Mouse (Mus musculus): ENCODE results near the gene Gapdhs. TPM values are rescaled to one million over a fixed set of nuclear protein-coding genes. Genes with fewer than 3 reads are reported as not detected.
"Not testable (repeated sequence)": the region's sequence is repeated elsewhere in the genome, so short reads cannot be mapped to it uniquely, and the experiment has no call there.

Gene Gapdhs
- polyA plus RNA-seq, 1 experiment from 2014 or later, result 1.1 TPM

DNA sequence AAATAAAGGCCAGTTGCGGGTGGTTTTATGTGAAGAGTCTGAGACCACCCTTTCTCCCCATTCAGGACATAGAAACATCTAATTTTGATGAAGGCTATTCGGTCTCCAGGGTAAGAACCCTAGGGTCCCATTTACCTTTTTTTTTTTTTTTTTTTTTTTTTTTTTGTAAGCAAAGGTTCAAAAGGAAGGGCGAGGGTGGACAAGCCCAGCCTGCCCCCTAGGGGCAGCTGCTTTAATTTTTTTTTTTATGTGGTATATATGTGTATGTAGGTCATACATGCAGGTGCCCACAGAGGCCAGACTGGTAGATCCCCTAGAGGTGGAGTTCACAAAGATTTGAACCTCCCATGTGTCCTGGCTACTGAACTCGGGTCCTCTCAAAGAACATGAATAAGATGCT, 22.9 kb upstream of the Gapdhs start:
- WGBS, result 88% methylated on average over 4 of the region's 4 CpGs

GRCm38 (mm10) chr7:30765173-30765572, 21.7 kb upstream of the Gapdhs start:
- Histone ChIP-seq H3K4me3 (no peak overlapping the region), H3K9me3 (no peaks in the 10 kb centered on the region), H3K4me1 (no peaks in the 10 kb centered on the region), H3K4me2 (replicated peaks) (no peak overlapping the region), H3K27ac (replicated peaks) (no peak overlapping the region), H3K36me3 (no peaks in the 10 kb centered on the region), H3K27me3 (no peaks in the 10 kb centered on the region), H3K9ac (replicated peaks) (no peak overlapping the region)
- ATAC-seq (replicated peaks), result no peak
- 32% methylated on average over 11 of the region's 11 CpGs for WGBS

More for the DNA sequence above, 22.9 kb upstream of the Gapdhs start:
- no peaks in the 10 kb centered on the region for H3K9me3 ChIP-seq
- H3K4me2 ChIP-seq (replicated peaks), result no peak overlapping the region
- H3K27me3 ChIP-seq, result no peaks in the 10 kb centered on the region
- no peaks in the 10 kb centered on the region for H3K4me1 ChIP-seq
- no peak overlapping the region for H3K9ac ChIP-seq (replicated peaks)
- H3K36me3 ChIP-seq, result no peaks in the 10 kb centered on the region
- H3K4me3 ChIP-seq, result no peak overlapping the region
- H3K27ac ChIP-seq (replicated peaks), result no peak overlapping the region
- ATAC-seq (replicated peaks), result no peak

GRCm38 (mm10) chr7:30763456-30763855, 20.0 kb upstream of the Gapdhs start, which contains the start of gene Dmkn:
TSS of gene Dmkn (plus strand) at chr7:30763756.
- H3K36me3 ChIP-seq, result no peaks in the 10 kb centered on the region
- 38% methylated on average over 5 of the region's 5 CpGs for whole genome bisulfite sequencing
- no peak within 1 kb of the TSS for H3K27ac ChIP-seq (replicated peaks)
- no peak for ATAC-seq (replicated peaks)
- no peak within 1 kb of the TSS for H3K4me2 ChIP-seq (replicated peaks)
- H3K27me3 ChIP-seq, result no peaks in the 10 kb centered on the region
- H3K4me1 ChIP-seq, result no peaks in the 10 kb centered on the region
- no peak within 1 kb of the TSS for H3K9ac ChIP-seq (replicated peaks)
- H3K4me3 ChIP-seq, result no peak within 1 kb of the TSS
- no peaks in the 10 kb centered on the region for H3K9me3 ChIP-seq

DNA sequence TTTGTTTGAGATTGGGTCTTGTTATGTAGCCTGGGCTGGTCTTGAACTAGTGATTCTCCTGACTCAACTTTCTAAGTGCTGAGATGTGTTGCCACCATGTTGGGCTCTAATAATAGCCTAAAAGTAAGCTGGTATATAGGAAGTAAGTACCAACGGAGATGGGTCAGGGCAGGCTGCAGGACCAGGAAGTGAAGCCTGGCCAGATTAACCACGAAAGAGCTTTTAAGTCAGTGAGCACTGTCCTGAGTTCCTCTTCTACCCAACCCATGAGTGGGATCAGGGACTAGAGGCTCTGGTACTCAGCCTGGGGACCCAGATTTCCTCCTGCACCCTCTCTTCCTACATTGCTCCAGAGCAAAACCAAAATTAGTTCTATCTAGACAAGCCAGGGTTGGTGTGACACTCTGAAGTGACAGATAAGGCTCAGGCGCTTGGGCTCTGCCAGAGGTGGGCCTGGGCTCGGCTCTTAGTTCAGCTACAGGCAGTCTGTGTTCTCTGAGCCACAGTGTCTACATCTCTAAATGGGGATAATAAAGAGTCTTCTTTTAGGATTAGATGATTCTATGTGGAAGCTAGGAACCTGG, 18.4 kb upstream of the Gapdhs start:
- Histone ChIP-seq H3K36me3 (no peaks in the 10 kb centered on the region), H3K4me3 (no peak overlapping the region), H3K4me2 (replicated peaks) (no peak overlapping the region), H3K27me3 (no peaks in the 10 kb centered on the region), H3K9ac (replicated peaks) (no peak overlapping the region), H3K9me3 (no peaks in the 10 kb centered on the region), H3K4me1 (no peaks in the 10 kb centered on the region), H3K27ac (replicated peaks) (no peak overlapping the region)
- no peak for ATAC-seq (replicated peaks)
- WGBS, result 85% methylated on average over 4 of the region's 4 CpGs

DNA sequence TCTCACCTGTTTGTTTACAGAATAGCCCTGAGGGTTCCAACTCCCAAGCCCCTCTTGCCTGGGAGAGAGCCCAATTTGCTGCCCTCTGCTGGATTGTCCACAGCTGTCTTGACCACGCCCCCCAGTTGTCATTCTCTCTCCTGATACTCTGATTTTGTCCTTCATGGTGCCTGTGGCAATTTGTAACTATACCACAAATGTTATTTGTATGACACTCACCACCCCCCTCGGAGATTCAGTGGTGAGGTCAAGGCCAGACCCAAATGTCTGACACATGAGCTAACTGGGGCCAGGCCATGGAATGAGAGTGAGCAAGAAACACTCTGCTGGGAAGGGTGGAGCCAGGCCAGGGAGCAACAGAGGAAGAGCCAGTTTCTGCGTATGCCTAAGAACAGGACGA, 15.4 kb upstream of the Gapdhs start:
- Histone ChIP-seq H3K27ac (replicated peaks) (no peak overlapping the region), H3K4me1 (no peaks in the 10 kb centered on the region), H3K4me2 (replicated peaks) (no peak overlapping the region), H3K4me3 (no peak overlapping the region), H3K9me3 (no peaks in the 10 kb centered on the region), H3K27me3 (no peaks in the 10 kb centered on the region), H3K9ac (replicated peaks) (no peak overlapping the region), H3K36me3 (peaks cover 21% of the 10 kb centered on the region)
- ATAC-seq (replicated peaks), result no peak
- WGBS, result 47% methylated on average over 4 of the region's 4 CpGs

- H3K27me3 ChIP-seq, result no peaks in the 10 kb centered on the region
- no peak overlapping the region for H3K4me3 ChIP-seq
- no peak overlapping the region for H3K9ac ChIP-seq (replicated peaks)
- no peak overlapping the region for H3K27ac ChIP-seq (replicated peaks)
- ATAC-seq (replicated peaks), result no peak
- peaks cover 21% of the 10 kb centered on the region for H3K36me3 ChIP-seq
- H3K4me1 ChIP-seq, result no peaks in the 10 kb centered on the region
- H3K4me2 ChIP-seq (replicated peaks), result no peak overlapping the region
- WGBS, result 71% methylated on average over 3 of the region's 3 CpGs
- H3K9me3 ChIP-seq, result no peaks in the 10 kb centered on the region
Measured at GRCm38 (mm10) chr7:30757001-30757400, 13.5 kb upstream of the Gapdhs start.

- no peaks in the 10 kb centered on the region for H3K4me1 ChIP-seq
- WGBS, result 85% methylated on average over 5 of the region's 5 CpGs
- H3K36me3 ChIP-seq, result peaks cover 16% of the 10 kb centered on the region
- no peak within 1 kb of the TSS for H3K4me2 ChIP-seq (replicated peaks)
- ATAC-seq (replicated peaks), result no peak
- H3K9me3 ChIP-seq, result no peaks in the 10 kb centered on the region
- H3K27ac ChIP-seq (replicated peaks), result no peak within 1 kb of the TSS
- no peak within 1 kb of the TSS for H3K4me3 ChIP-seq
- no peaks in the 10 kb centered on the region for H3K27me3 ChIP-seq
- no peak within 1 kb of the TSS for H3K9ac ChIP-seq (replicated peaks)
Measured at GRCm38 (mm10) chr7:30751086-30751669, 7.7 kb upstream of the Gapdhs start, which contains the start of gene Sbsn. TSS of gene Sbsn (plus strand) at chr7:30751471.

DNA sequence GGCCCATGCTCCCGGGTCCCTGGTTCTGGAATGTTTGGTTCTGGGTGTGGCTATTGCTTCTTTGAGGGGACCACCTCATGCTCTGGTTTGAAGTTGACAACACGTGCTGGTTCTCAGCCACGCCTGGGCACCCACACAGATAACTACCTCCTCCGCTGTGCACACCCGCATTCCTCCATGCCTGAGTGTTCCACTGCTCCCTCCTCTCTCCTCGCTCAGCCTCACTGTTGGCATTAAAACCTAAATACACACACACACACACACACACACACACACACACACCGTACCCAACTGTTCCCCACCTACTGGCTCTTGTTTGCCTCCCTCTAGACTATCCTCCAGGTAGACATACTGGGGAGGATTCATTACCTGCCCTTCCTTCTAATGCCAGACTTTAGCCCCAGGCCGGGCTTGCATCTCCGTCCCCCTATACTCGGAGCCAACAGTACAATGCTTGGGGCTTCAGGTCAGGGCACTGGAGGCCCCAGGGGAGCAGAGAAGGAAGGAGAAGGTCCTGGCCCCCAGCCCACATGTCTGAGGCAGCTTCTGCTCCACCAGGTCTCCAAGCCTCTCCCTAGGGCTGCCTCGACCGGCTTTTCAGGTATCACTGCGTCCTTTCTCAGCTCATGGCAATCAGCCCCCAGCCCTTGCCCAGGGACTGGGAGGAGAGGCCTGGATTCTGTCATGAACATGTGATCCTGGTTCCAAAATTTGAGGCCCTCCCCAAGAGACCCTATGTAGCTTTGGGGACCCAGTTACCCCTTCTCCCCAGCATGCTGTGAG, 6.5 kb upstream of the Gapdhs start:
- ATAC-seq (replicated peaks), result no peak
- Histone ChIP-seq H3K9ac (replicated peaks) (no peak overlapping the region), H3K4me2 (replicated peaks) (no peak overlapping the region), H3K9me3 (no peaks in the 10 kb centered on the region), H3K4me3 (no peak overlapping the region), H3K4me1 (no peaks in the 10 kb centered on the region), H3K36me3 (peaks cover 6% of the 10 kb centered on the region), H3K27me3 (no peaks in the 10 kb centered on the region), H3K27ac (replicated peaks) (no peak overlapping the region)
- 84% methylated on average over 13 of the region's 13 CpGs for WGBS

DNA sequence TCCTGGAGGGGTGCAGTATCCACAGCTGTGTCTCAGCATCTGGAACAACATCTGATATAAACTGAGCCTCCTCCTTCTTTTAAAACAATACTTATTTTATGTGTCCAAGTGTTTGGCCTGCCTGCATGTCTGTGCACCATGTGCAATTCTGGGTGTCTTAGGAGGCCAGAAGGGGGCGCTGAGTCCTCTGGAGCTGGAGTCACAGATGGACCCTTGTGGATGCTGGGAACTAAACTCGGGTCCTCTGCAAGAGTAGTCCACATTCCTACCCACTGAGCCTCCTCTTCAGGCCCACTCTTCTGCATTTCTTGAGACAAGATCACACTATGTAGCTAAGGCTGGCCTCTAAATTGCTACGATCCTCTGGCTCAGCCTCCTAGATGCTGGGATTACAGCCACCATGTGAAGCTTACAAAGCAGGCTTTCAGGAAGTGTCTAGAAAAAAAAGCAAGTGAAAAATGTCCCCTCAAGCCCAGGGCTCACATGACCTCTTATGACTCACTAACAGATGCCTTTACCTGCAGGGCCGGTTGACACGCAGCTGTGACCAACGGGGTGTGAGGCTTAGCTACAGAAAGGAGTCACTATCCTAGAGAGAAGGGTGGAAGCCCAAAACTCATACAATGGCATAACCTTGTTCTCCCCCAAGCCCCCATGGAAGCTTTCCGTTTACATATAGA, 4.2 kb upstream of the Gapdhs start:
- ATAC-seq (replicated peaks), result no peak
- 86% methylated on average over 7 of the region's 7 CpGs for WGBS

GRCm38 (mm10) chr7:30744022-30744598, 629 bp upstream of the Gapdhs start:
- H3K9ac ChIP-seq (replicated peaks), result no peak overlapping the region
- no peak overlapping the region for H3K27ac ChIP-seq (replicated peaks)
- no peak overlapping the region for H3K4me2 ChIP-seq (replicated peaks)
- no peak for ATAC-seq (replicated peaks)
- H3K36me3 ChIP-seq, result no peaks in the 10 kb centered on the region; the same call in 1 of the 2 replicates
- no peak overlapping the region for H3K4me3 ChIP-seq
- WGBS, result 51% methylated on average over 4 of the region's 4 CpGs
- no peaks in the 10 kb centered on the region for H3K27me3 ChIP-seq
- no peaks in the 10 kb centered on the region for H3K9me3 ChIP-seq
- no peaks in the 10 kb centered on the region for H3K4me1 ChIP-seq

More for the DNA sequence above, 4.2 kb upstream of the Gapdhs start:
- Histone ChIP-seq H3K9ac (replicated peaks) (no peak overlapping the region), H3K4me3 (no peak overlapping the region), H3K27me3 (no peaks in the 10 kb centered on the region), H3K4me2 (replicated peaks) (no peak overlapping the region), H3K36me3 (no peaks in the 10 kb centered on the region; the same call in 1 of the 2 replicates), H3K27ac (replicated peaks) (no peak overlapping the region), H3K9me3 (no peaks in the 10 kb centered on the region), H3K4me1 (no peaks in the 10 kb centered on the region)

GRCm38 (mm10) chr7:30742570-30742969, 911 bp downstream of the Gapdhs start:
- H3K4me1 ChIP-seq; H3K27ac ChIP-seq (replicated peaks); H3K9ac ChIP-seq (replicated peaks); H3K9me3 ChIP-seq; H3K4me3 ChIP-seq; H3K4me2 ChIP-seq (replicated peaks); H3K27me3 ChIP-seq; H3K36me3 ChIP-seq; ATAC-seq (replicated peaks): not testable (repeated sequence)
- 88% methylated on average over 2 of the region's 2 CpGs for WGBS

- Histone ChIP-seq H3K4me3 (no peak overlapping the region), H3K9ac (replicated peaks) (no peak overlapping the region), H3K36me3 (peaks cover 38% of the 10 kb centered on the region), H3K27ac (replicated peaks) (no peak overlapping the region), H3K27me3 (no peaks in the 10 kb centered on the region), H3K4me1 (peaks cover 6% of the 10 kb centered on the region), H3K4me2 (replicated peaks) (no peak overlapping the region), H3K9me3 (no peaks in the 10 kb centered on the region)
- WGBS, result 78% methylated on average over 3 of the region's 3 CpGs
- ATAC-seq (replicated peaks), result no peak
Measured at GRCm38 (mm10) chr7:30736211-30736610, 7.3 kb downstream of the Gapdhs start.
